Mouse (Mus musculus) right cerebral cortex, postnatal 10 days (tissue): ENCODE data around the gene Mxi1.
A peak's percentile ranks its signal among the peaks of the same experiment; 100 is the strongest.

ENCODE experiments used
- DNase-seq, 2 experiments: peaks; one replicate each; pipeline ENCODE4 v3.0.0; 2021; ENCODE audit warnings: low spot score in 2 of 2

Mxi1 gene

DNA sequence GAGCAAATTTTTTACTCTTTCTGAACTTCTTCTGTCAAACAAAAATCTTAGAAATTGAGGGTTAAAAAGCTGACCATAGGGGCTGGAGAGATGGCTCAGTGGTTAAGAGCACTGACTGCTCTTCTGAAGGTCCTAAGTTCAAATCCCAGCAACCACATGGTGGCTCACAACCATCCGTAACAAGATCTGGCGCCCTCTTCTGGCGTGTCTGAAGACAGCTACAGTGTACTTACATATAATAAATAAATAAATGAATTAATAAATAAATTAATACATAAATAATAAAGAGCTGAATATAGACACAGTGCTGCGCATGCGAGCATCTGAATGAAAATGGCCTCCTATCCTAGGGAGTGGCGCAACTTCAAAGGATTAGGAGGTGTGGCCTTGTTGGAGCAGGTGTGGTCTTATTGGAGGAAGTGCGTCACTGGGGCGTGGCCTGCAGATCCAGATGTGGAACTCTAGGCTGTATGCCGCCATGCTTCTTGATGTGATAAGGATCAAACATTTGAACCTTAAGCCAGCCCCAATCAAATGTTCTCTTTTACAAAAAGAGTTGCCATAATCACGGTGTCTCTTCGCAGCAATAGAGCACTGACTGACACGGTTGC is 12.2 kb downstream of the Mxi1 start:
- DNase-seq: no peak

DNA sequence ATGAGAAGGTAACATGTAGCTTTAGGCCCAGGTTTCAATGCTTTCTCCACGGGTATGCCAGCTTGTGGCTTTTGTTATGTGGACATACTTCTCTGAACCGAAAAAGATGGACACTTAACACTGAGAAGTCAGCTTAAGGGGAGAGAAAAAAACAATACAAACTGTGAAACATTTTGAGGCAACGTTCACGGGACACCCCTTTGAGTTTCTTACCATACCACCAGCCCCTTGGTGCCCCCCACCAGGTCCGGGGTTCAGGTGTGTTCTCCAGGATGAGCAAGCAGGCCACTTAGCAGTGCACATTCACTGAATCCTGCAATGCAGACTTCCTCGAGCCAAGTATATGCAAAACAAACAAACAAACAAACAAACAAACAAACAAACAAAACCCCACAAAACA is 14.5 kb downstream of the Mxi1 start:
- no peak for DNase-seq

DNA sequence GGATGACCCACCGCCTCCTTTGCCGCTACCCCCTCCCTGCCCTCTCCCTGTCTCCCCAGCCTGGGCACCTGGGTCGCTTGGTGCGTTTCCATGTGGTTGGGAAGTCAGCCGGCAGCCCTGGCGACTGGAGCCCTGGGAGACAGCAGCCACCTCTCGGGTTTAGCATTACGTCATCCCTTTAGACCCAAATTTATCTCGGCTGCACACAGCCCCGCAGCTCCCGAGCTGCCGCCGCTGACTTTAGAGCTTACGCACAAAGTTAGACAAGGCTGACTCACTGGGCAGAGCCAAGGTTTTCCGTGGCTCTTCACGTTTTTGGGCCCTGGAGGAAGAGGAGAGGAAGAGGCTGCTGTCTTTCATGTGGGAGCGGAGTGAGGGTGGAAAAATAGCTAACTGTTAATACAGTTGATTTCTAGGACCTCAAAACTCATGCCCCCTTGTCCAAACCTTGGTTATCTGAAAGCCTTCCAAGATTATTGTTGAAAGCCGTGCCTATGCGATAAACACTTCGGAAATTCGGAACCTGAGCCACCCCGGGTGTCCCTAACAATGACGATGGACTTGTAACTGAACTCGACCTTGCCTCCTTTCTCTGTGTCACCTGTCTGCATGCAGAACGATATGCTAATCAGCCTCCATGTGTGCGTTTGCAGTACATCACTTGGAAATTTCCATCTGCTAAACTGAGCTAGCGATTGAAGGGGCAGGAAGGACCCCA is 15.4 kb downstream of the Mxi1 start:
- DNase-seq: peak; percentile 80 to 89

DNA sequence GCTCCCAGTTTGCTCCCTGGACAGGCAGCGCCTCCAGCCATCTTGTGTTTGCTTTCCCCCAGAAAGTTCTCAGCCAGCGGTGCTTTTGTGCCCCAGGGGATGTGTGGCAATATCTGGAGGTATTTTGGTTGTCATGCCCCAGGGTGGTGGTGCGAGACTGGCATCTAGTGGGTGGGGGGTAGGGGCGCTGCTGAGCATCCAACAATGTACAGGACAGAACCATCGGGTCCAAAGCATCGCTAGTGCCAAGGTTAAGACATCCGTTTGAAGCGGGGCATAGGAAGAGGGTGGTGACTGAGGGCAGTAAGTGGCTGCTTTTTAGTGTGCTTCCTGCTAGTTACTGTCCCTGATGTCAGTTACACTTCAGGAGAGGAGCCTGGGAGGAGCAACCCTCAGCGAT is 17.8 kb downstream of the Mxi1 start:
- DNase-seq: no peak

DNA sequence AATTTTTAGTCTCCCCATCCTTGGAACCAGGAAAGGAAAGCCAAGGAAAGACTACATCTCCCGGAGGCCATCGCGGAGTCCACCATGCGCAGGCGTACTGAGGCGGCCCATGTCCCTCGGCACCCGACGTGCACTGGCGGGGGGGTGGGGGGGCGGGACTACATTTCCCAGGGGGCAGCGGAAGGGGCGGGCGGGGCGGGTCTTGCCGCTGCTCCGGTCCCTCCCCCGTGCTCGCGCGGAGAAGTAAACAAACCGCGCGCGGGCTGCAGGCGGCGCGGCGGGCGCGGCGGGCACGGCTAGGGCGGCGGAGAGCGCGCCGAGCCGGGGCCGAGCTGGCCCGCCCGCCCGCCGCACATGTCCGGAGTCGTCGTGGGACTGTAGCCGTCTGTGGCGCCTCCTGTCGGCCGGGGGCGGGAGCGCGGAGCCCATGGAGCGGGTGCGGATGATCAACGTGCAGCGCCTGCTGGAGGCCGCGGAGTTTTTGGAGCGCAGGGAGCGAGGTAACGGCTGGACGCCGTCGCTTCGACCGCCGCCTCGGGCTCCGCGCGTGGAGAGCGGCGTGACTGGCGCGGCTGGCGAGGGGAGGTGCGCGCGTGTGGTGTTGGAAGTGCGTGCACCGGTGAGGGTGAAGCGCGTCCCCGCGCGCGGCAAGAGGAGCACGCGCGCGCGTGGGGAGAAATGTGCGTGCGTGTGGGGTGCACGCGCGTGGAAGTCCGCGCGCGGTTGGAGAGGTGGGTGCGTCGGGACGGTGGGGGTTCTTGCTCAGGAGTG is 19.1 kb downstream of the Mxi1 start:
- DNase-seq: peak; percentile 94 to 95

DNA sequence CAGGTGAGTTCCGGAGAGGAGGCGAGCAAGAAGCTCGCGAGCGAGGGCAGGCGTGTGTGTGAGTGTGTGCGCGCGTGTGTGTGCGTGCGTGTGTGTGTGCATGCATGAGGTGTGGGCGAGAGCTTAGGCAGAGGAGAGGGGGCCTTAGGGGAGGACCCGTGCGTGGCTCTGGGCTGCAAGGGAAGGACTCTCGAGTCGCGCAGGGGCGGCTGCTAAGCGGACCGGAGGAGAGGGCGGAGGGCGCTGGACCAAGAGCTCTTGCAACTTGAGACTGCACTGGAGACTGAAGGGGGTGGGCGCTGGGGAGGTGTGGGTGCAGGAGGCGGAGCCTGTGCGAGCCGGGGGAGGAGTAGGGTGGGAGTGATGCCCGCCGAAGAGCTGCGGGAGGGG is 19.7 kb downstream of the Mxi1 start:
- peak; percentile 86 to 87 for DNase-seq

DNA sequence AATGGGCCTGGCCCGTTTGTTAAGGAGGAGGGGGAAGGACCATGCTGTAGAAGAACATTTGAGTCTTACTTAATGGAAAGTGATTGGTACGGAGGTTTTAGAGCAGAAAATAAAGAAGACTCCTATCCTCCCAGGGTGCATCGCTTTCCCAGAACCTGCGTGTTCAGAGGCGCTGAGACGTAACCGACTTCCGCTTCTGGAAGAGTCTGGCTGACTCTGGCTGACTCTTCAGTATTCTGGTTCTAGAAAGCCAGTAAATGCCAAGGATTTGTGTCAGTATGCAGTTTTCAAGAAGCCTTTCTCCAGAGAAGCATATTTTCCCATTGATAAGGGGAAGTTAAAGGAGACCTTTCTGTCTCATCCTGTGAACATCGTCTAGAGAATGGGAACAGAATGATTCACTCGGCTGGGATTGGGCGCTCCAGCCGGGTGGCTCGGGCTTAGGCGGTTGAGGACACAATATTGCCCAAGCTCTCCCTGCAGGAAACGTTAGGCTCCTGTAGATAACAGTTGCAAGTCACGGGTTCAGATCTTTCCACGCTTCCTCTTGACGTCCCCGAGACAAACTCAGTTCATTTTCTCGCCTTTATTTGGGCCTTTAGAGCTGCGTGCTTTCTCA is 21.7 kb downstream of the Mxi1 start:
- DNase-seq: no peak

DNA sequence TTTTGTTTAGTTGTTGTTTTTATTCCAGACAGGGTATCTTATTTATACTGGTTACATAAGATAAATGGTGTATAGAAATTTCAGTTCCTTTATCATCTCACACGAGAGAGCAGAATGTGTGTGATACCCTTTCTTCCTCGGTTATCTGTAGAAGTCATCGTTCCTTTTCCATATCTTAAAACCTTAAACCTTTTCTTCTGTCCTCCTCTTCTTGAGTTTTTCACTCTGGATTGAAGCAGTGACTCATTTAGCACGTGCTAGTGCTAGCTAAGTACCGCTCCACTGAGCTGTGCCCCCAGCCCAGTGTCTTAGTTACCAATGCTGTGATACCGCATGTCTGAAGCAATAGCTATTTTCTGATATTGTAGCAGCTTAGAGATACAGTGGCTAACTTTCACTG is 23.4 kb downstream of the Mxi1 start:
- DNase-seq: no peak

DNA sequence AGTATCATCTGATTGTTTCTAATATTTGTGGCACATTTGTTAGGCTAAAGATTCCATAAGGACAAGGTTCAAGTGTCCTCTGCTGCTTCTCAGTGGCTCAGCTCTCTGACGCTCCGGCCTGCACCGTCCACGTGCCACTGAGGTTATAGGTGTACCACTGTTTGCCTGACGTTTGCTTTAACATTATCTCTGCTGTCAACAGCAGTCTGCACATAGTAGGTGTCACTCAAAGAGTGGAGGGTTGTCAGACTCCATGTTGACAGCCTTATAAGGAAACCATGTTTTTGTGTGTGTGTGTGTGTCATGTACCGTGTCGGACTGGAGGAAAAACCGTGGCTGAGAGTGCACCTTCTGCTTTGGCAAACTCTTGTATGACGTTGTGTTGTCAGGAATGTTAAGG is 24.9 kb downstream of the Mxi1 start:
- DNase-seq: no peak

DNA sequence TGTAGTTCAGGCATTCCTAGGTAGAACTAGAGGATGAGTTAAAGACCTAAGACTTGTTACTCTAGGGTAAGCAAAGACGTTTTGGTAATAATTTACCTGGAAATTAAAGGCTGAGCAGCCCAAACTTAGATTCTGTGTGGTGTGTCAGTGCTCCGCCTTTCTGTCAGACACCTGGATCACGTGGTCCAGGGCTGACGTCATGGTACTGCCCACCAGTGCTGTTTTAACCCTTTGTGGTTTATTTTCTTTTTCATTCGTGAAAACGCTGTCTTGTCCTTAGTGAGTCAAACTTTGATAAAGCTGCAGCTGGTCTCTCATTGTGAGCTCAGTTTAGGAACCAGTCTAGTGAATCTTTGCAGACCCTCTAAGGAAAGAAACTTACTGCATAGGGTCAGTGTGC is 30.1 kb downstream of the Mxi1 start:
- no peak for DNase-seq

DNA sequence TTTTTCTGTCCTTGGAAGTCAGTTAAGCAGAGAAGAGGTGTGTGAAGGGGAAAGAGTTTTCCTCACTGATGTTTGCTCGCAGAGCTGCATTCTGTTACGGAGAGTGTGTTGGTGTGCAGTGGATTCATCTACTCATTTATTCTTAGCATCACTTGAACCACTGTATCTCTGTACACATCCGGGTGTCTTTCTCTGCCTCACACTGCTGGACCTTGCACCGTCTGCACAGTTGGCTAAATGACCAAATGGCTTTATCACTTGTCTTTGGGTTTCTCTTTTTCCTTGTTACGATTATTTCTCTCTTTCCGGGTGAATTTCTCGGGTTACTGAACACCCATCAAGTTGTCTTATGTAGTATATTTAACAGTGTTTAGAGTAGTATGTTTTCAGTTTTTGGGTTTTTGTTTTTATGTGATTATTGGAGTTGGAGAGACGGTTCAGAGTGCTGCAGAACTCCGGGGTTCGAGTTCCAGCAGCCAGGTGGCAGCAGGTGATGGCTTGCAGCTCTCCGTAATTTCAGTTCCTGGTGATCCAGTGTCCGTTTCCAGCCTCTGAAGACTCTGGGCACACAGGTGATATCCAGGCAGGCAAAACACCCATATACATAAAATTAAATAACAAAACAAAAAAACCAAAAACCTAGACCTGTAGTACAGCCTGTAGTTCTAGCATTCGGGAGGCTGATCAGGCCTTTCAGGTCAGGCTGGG is 33.0 kb downstream of the Mxi1 start:
- DNase-seq: no peak

DNA sequence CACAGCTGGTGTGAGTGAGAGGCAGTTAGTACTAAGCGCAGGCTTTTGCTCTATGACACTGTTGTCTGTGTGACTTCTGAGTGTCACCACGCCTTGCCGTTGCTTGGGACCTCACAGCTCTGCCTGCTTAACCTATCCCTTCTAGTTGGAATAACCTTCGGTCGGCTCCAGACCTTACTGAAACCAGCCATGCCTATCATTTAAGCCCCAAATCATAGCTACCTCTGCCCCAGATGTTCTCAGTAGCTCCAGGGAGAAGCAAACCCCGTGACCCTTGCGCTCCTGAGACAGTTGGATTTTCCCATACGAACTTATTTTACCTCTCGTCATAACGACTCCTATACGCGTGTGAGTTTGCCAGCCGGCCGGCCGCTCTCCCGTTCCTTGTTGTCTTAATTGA is 33.7 kb downstream of the Mxi1 start:
- DNase-seq: no peak

DNA sequence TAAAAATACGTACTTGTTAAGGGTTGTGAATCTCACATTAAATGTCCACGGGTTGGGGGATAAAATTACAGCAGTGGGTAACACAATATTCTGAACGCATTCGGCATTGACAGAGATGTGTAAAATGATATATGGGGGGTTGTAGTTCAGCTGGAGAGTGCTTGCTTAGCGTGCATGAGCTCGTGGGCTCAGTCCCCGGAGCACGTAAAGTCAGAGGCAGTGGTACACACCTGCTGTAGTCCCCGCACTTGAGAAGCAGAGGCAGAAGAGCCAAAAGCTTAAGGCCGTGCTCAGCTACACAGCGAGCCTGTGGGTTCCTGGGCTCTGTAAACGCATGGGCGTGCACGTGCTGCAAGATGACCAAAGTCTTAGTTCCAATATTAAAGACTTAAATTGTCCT is 35.4 kb downstream of the Mxi1 start:
- no peak for DNase-seq

DNA sequence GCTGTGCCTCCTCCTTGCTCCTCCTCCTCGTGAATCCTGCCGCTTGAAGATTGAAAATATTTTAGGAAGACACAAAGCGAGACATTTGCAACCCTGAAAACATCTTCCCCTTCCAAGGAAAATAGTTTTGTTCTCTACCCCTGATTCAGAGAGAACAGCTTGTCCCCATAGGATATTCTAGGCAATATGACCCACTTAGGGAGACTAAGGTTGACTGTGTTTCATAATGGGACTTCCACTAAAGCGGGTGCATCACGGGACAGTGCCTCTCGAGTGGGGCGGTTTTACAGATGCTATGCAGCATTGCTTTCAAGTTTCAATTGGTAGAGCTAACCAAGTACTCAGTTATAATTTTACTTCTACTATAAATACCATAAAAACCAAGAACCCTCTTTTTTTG is 43.5 kb downstream of the Mxi1 start:
- DNase-seq: no peak

DNA sequence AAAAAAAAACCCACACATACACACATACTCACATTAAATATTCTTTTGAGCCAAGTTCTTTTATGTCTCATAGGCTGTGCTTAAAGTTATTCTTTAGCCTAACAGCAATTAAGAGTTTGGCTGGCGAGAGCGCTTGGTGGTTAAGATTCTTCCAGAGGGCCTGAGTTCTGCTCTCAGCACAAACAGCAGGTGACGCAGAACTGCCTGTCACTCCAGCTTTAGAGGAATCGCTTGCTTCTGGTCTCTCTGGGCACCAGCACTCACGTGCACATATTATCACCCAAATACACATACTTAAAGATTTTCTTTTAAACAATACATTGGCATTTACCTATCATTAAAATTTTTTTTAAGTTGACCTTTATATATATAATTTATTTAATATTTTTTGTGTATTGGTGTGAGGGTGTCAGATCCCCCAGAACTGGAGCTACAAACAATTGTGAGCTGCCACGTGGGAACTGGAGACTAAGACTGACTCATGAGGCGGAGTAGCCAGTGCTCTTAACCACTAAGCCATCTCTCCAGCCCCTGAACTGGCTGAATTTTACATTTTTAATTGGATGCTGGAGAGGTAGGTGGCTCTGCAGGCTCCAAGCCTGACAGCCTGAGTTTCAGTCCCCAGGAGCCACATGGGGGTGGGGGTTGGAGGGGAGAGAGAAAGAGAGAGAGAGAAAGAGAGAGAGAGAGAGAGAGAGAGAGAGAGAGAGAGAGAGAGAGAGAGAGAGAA is 44.1 kb downstream of the Mxi1 start:
- DNase-seq: no peak

DNA sequence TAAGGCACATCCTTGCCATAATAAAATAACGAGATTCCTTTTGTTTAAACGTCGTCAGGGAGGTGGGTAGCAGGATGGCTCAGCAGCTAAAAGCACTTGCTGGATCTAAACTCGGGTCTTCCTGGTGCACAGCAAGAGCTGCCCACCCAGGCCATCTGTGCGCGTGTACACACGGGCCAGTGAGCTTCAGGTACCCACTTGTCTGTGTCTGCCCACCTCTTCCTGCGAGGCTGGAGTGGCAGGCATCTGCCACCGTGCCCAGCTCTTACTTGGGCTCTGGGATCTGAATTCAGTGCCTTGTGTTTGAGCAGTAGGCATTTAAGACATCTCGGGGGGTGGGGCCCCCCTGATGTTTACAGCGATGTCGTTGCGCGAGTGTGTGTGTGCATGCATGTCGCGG is 44.7 kb downstream of the Mxi1 start:
- no peak for DNase-seq

DNA sequence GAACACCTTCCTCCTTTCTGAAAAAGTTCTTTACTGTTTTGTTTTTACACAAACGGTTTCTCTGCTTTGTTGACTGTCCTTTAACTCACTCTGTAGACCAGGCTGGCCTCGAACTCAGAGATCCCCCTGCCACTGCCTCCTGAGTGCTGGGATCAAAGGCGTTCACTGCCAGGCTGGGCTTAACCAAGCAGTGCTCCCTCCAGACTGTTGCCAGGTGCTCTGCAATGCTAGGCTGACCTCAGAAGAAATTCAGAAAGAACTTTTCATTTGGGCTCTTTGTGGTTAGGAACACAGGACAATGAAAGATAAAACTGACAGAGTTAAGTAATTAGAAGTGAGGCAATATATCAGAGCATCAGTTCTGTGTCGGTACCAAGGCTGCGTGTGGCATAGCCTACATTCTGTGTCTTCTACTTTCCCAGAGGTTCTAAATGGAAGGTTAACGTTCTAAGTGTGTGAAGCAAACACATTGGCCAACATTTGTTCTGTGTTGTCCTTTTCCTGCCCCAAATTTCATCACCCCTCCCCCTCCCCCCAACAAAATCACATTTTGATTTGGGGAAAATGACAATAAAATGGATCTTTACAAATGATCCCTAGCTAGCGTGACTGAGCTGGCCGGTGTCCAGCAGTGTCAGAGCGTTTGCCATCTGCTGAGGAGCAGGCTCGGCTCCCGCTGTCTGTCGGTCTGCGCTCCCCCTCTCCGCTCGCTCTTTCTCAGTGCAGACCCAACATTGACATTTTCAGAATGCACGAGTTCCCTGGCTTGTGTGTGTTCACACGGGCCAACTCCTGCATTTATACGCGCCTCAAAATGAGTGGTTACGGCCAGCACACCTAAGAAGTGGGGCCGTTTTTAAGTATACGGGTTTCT is 49.1 kb downstream of the Mxi1 start:
- DNase-seq: peak; percentile 76 to 78

DNA sequence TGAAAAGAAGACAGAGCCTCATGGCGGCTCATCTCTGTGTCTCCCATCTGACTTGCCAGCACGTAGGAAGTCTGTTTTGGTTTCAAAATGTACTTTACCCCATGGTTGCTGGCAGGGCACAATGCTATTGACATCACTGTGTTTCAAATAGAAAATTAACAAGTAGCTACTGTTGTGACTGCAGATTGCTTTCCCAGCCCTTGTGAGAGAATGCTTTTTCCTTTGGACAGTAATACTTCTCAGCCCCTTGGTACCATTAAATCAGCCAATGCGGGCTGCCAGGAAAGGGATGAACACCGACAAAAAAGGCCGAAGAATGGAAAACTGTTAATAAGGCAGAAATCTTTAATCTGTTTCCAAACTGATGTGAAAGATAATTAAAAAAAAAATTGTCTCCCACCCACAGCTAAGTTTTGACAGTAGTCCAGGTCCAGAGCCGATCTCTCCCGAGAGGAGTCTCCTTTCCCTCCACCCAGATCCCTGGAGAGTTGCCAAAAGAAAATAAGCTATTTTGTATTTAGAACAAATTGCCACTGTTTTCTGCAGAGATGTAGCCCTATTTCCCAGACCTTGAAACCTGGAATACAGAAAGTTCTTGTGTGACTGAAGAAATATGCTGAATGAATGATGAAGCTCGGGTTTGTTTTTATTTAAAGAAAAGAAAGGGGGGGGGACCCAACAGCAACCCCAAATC is 50.1 kb downstream of the Mxi1 start:
- DNase-seq: peak; percentile 45 to 64

DNA sequence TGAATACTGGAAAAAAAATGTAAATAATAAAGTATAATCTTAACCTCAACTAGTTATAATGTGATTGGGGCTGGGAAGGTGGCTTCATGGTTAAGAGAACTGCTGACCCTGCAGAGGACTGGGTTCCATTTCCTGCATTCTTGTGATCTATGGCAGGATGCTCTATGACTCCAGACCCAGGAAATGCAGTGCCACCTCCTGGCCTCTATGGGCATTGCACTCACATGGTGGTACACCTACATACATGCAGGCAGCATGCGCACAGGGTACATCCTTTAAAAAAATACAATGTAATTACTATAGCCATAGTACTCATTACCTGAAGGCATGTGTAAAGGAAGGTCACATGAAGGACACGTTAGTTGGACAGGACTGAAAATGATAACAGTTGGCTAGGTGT is 52.6 kb downstream of the Mxi1 start:
- DNase-seq: no peak

DNA sequence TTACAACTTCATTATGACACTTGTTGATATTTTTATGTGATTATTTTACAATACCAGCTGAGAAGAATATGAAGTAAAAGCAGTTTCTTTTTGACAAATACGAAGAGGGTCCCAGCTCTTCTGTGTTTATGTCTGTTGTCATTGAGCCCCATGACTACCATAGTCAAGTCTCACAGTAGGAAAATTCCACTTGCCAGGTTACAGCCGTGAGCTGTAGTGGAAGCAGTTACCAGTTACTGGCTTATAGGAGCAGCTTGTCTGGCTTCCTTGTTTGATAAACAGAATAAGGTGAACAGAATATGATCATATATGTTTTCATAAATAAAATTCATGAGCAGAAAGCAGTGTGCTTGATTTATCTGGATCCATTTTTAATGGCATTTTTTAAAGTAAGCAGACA is 54.2 kb downstream of the Mxi1 start:
- DNase-seq: no peak
